In genomic region chr11:88067586-88068410, GRCm38 (mm10) we compare ENCODE assay signal across 8 mouse cellular contexts. TPM values are rescaled to one million over a fixed set of nuclear protein-coding genes. Genes with fewer than 3 reads are reported as not detected.
DNase-seq lines count a peak whose midpoint lies in the region; ATAC-seq and TF ChIP-seq lines count a peak whose summit lies in the region.

Vezf1 (plus strand) TSS chr11:88068279.

- no peaks in the 10 kb centered on the region for H3K36me3 ChIP-seq in embryonic facial prominence, embryonic 11.5 days (replicated peaks; ENCODE audit: control insufficient read depth, insufficient read depth, low read depth, low read length)
- H3K36me3 ChIP-seq in intestine, postnatal 0 days (ENCODE audit: control insufficient read depth, insufficient read depth) = no peaks in the 10 kb centered on the region
- no peaks in the 10 kb centered on the region for H3K36me3 ChIP-seq in limb, embryonic 11.5 days (ENCODE audit: control insufficient read depth, insufficient read depth, low read length)
- H3K36me3 ChIP-seq in midbrain, embryonic 12.5 days = no peaks in the 10 kb centered on the region

- peak; percentile 65 for DNase-seq in layer of hippocampus, adult 11-12 months (ENCODE audit: low spot score)
- DNase-seq in layer of hippocampus, adult 9-10 months (ENCODE audit: low spot score) = no peak
- DNase-seq in embryonic facial prominence, embryonic 11.5 days (ENCODE audit: low spot score) = peak; percentile 88
- DNase-seq in limb, embryonic 11.5 days (ENCODE audit: low spot score) = peak; percentile 87
- DNase-seq in skeletal muscle tissue, adult 2 months (ENCODE audit: low read depth, low spot score) = peak; percentile 76

- no peaks in the 10 kb centered on the region; the same call in none of the 2 replicates for H3K4me1 ChIP-seq in embryonic facial prominence, embryonic 11.5 days (ENCODE audit: control insufficient read depth, insufficient read depth, low read length)
- H3K4me1 ChIP-seq in intestine, postnatal 0 days (replicated peaks; ENCODE audit: control insufficient read depth, insufficient read depth, low read length) = no peaks in the 10 kb centered on the region
- H3K4me1 ChIP-seq in limb, embryonic 11.5 days (ENCODE audit: control insufficient read depth, insufficient read depth, low read length) = peaks cover 14% of the 10 kb centered on the region
- peaks cover 35% of the 10 kb centered on the region for H3K4me1 ChIP-seq in midbrain, embryonic 12.5 days

- H3K4me3 ChIP-seq in embryonic facial prominence, embryonic 11.5 days (ENCODE audit: low read depth, low read length) = peak within 1 kb of the TSS; percentile 99
- peak within 1 kb of the TSS; percentile 95 for H3K4me3 ChIP-seq in intestine, postnatal 0 days (ENCODE audit: low read depth, low read length)
- peak within 1 kb of the TSS; percentile 98 for H3K4me3 ChIP-seq in limb, embryonic 11.5 days (ENCODE audit: low read depth, low read length)
- H3K4me3 ChIP-seq in midbrain, embryonic 12.5 days = peak within 1 kb of the TSS; percentile 99

- H3K27me3 ChIP-seq in embryonic facial prominence, embryonic 11.5 days (ENCODE audit: control insufficient read depth, insufficient read depth, low read length) = no peaks in the 10 kb centered on the region
- no peaks in the 10 kb centered on the region for H3K27me3 ChIP-seq in intestine, postnatal 0 days (replicated peaks; ENCODE audit: control insufficient read depth, insufficient read depth, low read length)
- no peaks in the 10 kb centered on the region for H3K27me3 ChIP-seq in limb, embryonic 11.5 days (ENCODE audit: control insufficient read depth, insufficient read depth, low read length)
- no peaks in the 10 kb centered on the region for H3K27me3 ChIP-seq in midbrain, embryonic 12.5 days

- H3K4me2 ChIP-seq in embryonic facial prominence, embryonic 11.5 days (ENCODE audit: low read depth, low read length) = peak within 1 kb of the TSS; percentile 79
- peak within 1 kb of the TSS; percentile 92 for H3K4me2 ChIP-seq in intestine, postnatal 0 days (replicated peaks; ENCODE audit: low read depth)
- peak within 1 kb of the TSS; percentile 74 for H3K4me2 ChIP-seq in limb, embryonic 11.5 days (ENCODE audit: low read depth, severe bottlenecking)
- peak within 1 kb of the TSS; percentile 82 for H3K4me2 ChIP-seq in midbrain, embryonic 12.5 days (replicated peaks)

- under 1% methylated on average over 48 of the region's 81 CpGs for WGBS in embryonic facial prominence, embryonic 11.5 days
- WGBS in intestine, postnatal 0 days = under 1% methylated on average over 32 of the region's 81 CpGs
- WGBS in limb, embryonic 11.5 days = under 1% methylated on average over 49 of the region's 81 CpGs
- WGBS in midbrain, embryonic 12.5 days = under 1% methylated on average over 51 of the region's 81 CpGs

- H3K27ac ChIP-seq in embryonic facial prominence, embryonic 11.5 days (replicated peaks; ENCODE audit: low read depth, low read length) = peak within 1 kb of the TSS; percentile 98
- H3K27ac ChIP-seq in intestine, postnatal 0 days (ENCODE audit: low read depth, low read length) = peak within 1 kb of the TSS; percentile 91
- H3K27ac ChIP-seq in limb, embryonic 11.5 days (replicated peaks; ENCODE audit: low read depth, low read length) = peak within 1 kb of the TSS; percentile 97
- peak within 1 kb of the TSS; percentile 99 for H3K27ac ChIP-seq in midbrain, embryonic 12.5 days (replicated peaks)

- peak; percentile 70 for ATAC-seq in embryonic facial prominence, embryonic 11.5 days (replicated peaks; ENCODE audit: insufficient number of reproducible peaks, low FRiP score, low TSS enrichment, low read depth)
- ATAC-seq in granulocyte monocyte progenitor cell, adult 5-6 weeks (replicated peaks; ENCODE audit: poor library complexity, severe bottlenecking) = peak; percentile 69
- ATAC-seq in intestine, postnatal 0 days = peak; percentile 83
- ATAC-seq in limb, embryonic 11.5 days (ENCODE audit: insufficient number of reproducible peaks, low FRiP score, low TSS enrichment, low read depth) = peak; percentile 77
- ATAC-seq in midbrain, embryonic 12.5 days (ENCODE audit: low FRiP score, low read depth) = peak; percentile 93

- H3K9ac ChIP-seq in embryonic facial prominence, embryonic 11.5 days (replicated peaks; ENCODE audit: low read length) = peak within 1 kb of the TSS; percentile 99
- peak within 1 kb of the TSS; percentile 92 for H3K9ac ChIP-seq in intestine, postnatal 0 days (ENCODE audit: low read depth, low read length)
- H3K9ac ChIP-seq in limb, embryonic 11.5 days (ENCODE audit: low read length) = peak within 1 kb of the TSS; percentile 99
- peak within 1 kb of the TSS; percentile 100 for H3K9ac ChIP-seq in midbrain, embryonic 12.5 days (replicated peaks)

- H3K9me3 ChIP-seq in embryonic facial prominence, embryonic 11.5 days (replicated peaks; ENCODE audit: control insufficient read depth, low read length) = no peaks in the 10 kb centered on the region
- no peaks in the 10 kb centered on the region for H3K9me3 ChIP-seq in intestine, postnatal 0 days (ENCODE audit: control insufficient read depth)
- H3K9me3 ChIP-seq in limb, embryonic 11.5 days (ENCODE audit: control insufficient read depth, low read length) = no peaks in the 10 kb centered on the region
- no peaks in the 10 kb centered on the region for H3K9me3 ChIP-seq in midbrain, embryonic 12.5 days

- 0 out of 2 replicates have a peak, but pooled peaks have one; percentile 10 for TF ChIP-seq CTCF in intestine, postnatal 0 days (IDR thresholded peaks at IDR 0.05; ENCODE audit: low read depth)

RNA-seq across cellular contexts. Expression of gene Vezf1, which starts in this region (rescaled TPM):
- polyA plus RNA-seq in embryonic facial prominence, embryonic 11.5 days (2014; fragmentation: Nextera tagmentation; extraction: Ambion mirVana) = 63.1 and 69.3 TPM in 2 replicates
- 28.2 and 32.0 TPM in 2 replicates for total RNA-seq in granulocyte monocyte progenitor cell, adult 5-6 weeks (2014; fragmentation: Nextera tagmentation)
- total RNA-seq in granulocyte monocyte progenitor cell, adult 5-6 weeks (2017) = 14.3 and 15.8 TPM in 2 replicates
- polyA plus RNA-seq in intestine, postnatal 0 days (2015; fragmentation: Nextera tagmentation; extraction: Ambion mirVana) = 16.8 and 18.7 TPM in 2 replicates
- polyA plus RNA-seq in limb, embryonic 11.5 days (2014; fragmentation: Nextera tagmentation; extraction: Ambion mirVana) = 63.7 and 67.5 TPM in 2 replicates
- polyA plus RNA-seq in midbrain, embryonic 12.5 days (2016; fragmentation: Nextera tagmentation; extraction: Ambion mirVana) = 88.6 and 95.5 TPM in 2 replicates
